Mouse (Mus musculus): ENCODE results near the gene Mansc4. TPM values are rescaled to one million over a fixed set of nuclear protein-coding genes. Genes with fewer than 3 reads are reported as not detected.

Gene Mansc4
- polyA plus RNA-seq, 1 experiment, result not detected

DNA sequence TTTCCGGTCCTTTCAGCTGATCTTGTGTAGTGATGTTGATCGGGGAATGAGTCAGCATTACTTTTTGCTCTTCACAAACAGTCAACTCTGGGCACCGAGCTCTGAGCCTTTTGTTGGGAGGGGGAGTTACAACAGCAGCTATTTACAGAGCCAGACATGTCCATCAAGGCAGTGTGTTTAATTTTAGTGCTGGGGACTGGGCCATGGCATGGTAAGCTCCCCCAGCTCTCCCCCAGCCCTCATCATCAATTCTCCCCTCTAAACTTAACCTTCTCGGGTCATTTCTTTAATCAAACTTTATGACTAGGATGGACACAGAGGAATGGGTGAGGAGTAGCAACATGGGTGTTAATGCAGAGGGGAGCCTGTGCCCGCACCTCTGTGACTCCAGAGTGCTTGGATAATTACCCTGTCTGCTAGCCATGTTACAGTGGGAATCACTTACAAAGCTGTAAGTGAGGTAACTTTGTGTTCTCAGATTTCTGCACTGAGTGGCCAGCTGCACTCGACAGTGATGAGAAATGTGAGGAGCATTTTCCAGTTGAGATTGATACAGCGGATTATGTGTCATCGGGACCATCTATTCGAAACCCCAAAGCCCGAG is 31.4 kb downstream of the Mansc4 start:
- Histone ChIP-seq H3K27me3 (ENCODE audit: control insufficient read depth, insufficient read depth, low read length, poor library complexity, severe bottlenecking) (no peaks in the 10 kb centered on the region), H3K36me3 (ENCODE audit: control insufficient read depth, insufficient read depth, low read length, poor library complexity, severe bottlenecking) (peaks cover 13% of the 10 kb centered on the region), H3K27ac (ENCODE audit: insufficient read depth, low read length) (0 out of 2 replicates have a peak overlapping the region, but pooled peaks have one; percentile 19), H3K4me3 (ENCODE audit: low read depth, low read length) (no peak overlapping the region), H3K4me1 (ENCODE audit: control insufficient read depth, insufficient read depth, low read length) (peaks cover 3% of the 10 kb centered on the region), H3K9me3 (replicated peaks; ENCODE audit: control insufficient read depth, insufficient read depth, low read length, poor library complexity, severe bottlenecking) (no peaks in the 10 kb centered on the region), H3K9ac (ENCODE audit: low read depth, poor library complexity, severe bottlenecking) (no peak overlapping the region)
- TF ChIP-seq EP300 (IDR thresholded peaks at IDR 0.05; ENCODE audit: insufficient read depth, low read depth, low read length) (no peak), CTCF (IDR thresholded peaks at IDR 0.05; ENCODE audit: low read depth, low read length) (no peak), POLR2A (IDR thresholded peaks at IDR 0.05; ENCODE audit: insufficient read depth, low read length) (no peak)

DNA sequence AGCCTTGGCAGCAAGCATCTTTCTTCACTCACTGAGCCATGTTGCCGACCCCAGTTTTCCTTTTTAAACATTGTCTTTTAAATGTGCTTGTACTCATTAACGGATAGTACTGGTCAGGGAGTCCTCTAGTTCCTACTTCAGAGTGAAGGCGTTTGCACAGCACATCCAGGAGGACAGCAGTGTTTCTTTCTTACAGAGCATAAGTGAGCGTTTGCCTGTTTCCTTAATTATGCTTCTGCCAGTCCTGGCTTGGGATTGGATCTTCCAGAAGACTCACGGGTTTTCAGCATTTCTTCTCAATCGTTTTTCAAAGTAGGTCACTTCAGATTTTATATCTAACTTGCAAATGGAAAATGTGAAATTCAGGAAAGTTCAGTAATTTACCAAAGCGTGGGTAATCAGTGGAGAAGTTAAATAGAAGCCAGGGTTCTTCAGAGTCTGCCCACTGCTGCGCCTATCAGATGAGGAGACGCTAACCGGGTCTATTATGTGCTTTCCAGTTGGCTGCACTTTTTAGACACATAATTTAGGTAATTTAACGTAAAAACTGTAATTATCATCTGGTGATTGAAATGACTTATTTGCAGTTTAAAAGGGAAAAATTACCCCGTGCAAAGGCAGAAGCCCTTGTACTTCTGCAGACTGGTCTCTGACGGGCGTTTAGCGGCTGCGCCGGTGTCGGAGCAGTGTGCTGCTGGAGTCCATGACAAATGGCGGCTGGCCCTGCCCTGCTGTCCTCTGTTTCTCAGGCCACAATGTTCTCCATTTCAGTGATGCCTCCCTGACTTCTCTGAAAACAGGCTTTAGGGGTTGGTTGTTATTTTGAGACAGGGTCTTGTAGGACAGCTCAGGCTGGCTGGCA is 32.8 kb downstream of the Mansc4 start:
- Histone ChIP-seq H3K9me3 (replicated peaks; ENCODE audit: control insufficient read depth, insufficient read depth, low read length, poor library complexity, severe bottlenecking) (no peaks in the 10 kb centered on the region), H3K36me3 (ENCODE audit: control insufficient read depth, insufficient read depth, low read length, poor library complexity, severe bottlenecking) (peaks cover 25% of the 10 kb centered on the region), H3K4me3 (ENCODE audit: low read depth, low read length) (no peak overlapping the region), H3K27me3 (ENCODE audit: control insufficient read depth, insufficient read depth, low read length, poor library complexity, severe bottlenecking) (no peaks in the 10 kb centered on the region), H3K9ac (ENCODE audit: low read depth, poor library complexity, severe bottlenecking) (no peak overlapping the region), H3K27ac (ENCODE audit: insufficient read depth, low read length) (no peak overlapping the region), H3K4me1 (ENCODE audit: control insufficient read depth, insufficient read depth, low read length) (peaks cover 1% of the 10 kb centered on the region)
- TF ChIP-seq CTCF (IDR thresholded peaks at IDR 0.05; ENCODE audit: low read depth, low read length), result no peak
- no peak for TF ChIP-seq EP300 (IDR thresholded peaks at IDR 0.05; ENCODE audit: insufficient read depth, low read depth, low read length)
- TF ChIP-seq POLR2A (IDR thresholded peaks at IDR 0.05; ENCODE audit: insufficient read depth, low read length), result no peak

DNA sequence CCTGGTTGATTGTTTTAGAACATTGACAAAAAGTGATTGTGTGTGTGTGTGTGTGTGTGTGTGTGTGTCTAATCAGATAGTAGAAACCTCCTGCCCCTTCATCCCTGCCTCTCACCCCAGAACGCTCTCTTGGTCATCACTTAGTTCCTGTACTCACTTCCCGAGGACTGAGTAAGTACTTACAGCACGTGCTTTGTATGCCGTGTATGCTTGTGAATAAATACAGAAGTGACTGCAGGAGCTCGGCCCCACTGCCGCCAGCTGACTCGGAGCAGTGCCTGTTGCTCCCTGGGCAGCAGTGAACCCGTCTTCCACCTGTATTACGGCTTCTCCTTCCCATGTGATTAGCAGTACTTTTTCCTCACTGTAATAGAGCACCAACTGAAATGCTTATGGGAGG is 34.4 kb downstream of the Mansc4 start:
- Histone ChIP-seq H3K36me3 (ENCODE audit: control insufficient read depth, insufficient read depth, low read length, poor library complexity, severe bottlenecking) (peaks cover 33% of the 10 kb centered on the region), H3K9ac (ENCODE audit: low read depth, poor library complexity, severe bottlenecking) (no peak overlapping the region)

DNA sequence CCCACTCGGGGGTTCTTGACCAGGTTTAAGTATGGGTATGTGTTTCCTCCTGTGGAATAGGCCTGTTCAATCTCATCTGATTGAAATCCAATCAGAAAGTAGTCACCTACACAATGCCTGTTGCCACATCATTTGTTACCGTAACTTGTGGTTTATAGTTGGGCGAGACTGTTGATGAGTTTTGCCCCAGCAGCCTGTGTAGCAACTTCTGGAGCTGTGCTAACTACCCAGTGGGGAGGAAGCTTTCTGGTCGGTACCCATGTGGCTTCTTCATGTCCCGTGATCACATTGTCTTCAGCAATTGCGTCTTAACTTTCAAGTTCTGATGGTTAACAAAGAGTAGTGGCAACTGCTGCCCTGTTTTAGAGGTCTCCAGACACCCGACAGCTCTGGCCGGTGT is 35.2 kb downstream of the Mansc4 start:
- no peak overlapping the region for H3K9ac ChIP-seq (ENCODE audit: low read depth, poor library complexity, severe bottlenecking)
- no peak for TF ChIP-seq POLR2A (IDR thresholded peaks at IDR 0.05; ENCODE audit: insufficient read depth, low read length)
- no peak for TF ChIP-seq EP300 (IDR thresholded peaks at IDR 0.05; ENCODE audit: insufficient read depth, low read depth, low read length)
- TF ChIP-seq CTCF (IDR thresholded peaks at IDR 0.05; ENCODE audit: low read depth, low read length), result no peak
- peaks cover 33% of the 10 kb centered on the region for H3K36me3 ChIP-seq (ENCODE audit: control insufficient read depth, insufficient read depth, low read length, poor library complexity, severe bottlenecking)
- H3K4me3 ChIP-seq (ENCODE audit: low read depth, low read length), result no peak overlapping the region
- H3K4me1 ChIP-seq (ENCODE audit: control insufficient read depth, insufficient read depth, low read length), result peaks cover 1% of the 10 kb centered on the region
- H3K27me3 ChIP-seq (ENCODE audit: control insufficient read depth, insufficient read depth, low read length, poor library complexity, severe bottlenecking), result no peaks in the 10 kb centered on the region
- H3K27ac ChIP-seq (ENCODE audit: insufficient read depth, low read length), result no peak overlapping the region
- H3K9me3 ChIP-seq (replicated peaks; ENCODE audit: control insufficient read depth, insufficient read depth, low read length, poor library complexity, severe bottlenecking), result no peaks in the 10 kb centered on the region

More for the DNA sequence above, 34.4 kb downstream of the Mansc4 start:
- Histone ChIP-seq H3K4me3 (ENCODE audit: low read depth, low read length) (no peak overlapping the region), H3K27ac (ENCODE audit: insufficient read depth, low read length) (no peak overlapping the region), H3K4me1 (ENCODE audit: control insufficient read depth, insufficient read depth, low read length) (peaks cover 1% of the 10 kb centered on the region), H3K9me3 (replicated peaks; ENCODE audit: control insufficient read depth, insufficient read depth, low read length, poor library complexity, severe bottlenecking) (no peaks in the 10 kb centered on the region), H3K27me3 (ENCODE audit: control insufficient read depth, insufficient read depth, low read length, poor library complexity, severe bottlenecking) (no peaks in the 10 kb centered on the region)
- TF ChIP-seq EP300 (IDR thresholded peaks at IDR 0.05; ENCODE audit: insufficient read depth, low read depth, low read length), result no peak
- no peak for TF ChIP-seq POLR2A (IDR thresholded peaks at IDR 0.05; ENCODE audit: insufficient read depth, low read length)
- no peak for TF ChIP-seq CTCF (IDR thresholded peaks at IDR 0.05; ENCODE audit: low read depth, low read length)

DNA sequence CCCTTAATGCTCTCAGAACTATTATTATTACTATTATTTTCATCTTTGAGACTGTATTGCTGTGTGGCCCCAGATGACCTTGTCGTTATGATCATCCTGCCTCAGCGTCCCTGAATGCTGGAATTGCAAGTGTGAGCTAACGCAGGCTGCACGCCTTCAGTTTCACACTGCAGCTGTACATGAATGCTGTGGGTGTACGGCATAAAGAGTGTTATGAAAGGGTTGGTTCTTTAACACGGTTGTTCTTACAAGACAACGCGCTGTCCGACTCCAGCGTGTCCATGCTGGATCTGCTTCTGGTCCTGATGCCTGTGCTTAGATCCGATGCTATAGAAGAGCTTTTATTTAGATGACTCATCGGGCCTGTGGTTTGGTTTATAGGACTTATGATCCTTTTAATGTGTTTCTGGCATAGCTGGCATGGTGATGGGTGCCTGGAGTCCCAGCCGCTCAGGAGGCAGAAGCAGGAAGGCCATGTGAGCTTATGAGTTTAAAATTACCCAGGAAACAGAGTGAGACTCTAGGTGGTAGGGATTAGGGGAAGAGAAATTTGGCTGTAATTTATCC is 37.5 kb downstream of the Mansc4 start:
- no peak overlapping the region for H3K4me3 ChIP-seq (ENCODE audit: low read depth, low read length)
- H3K36me3 ChIP-seq (ENCODE audit: control insufficient read depth, insufficient read depth, low read length, poor library complexity, severe bottlenecking), result peaks cover 34% of the 10 kb centered on the region

More for the DNA sequence above, 37.5 kb downstream of the Mansc4 start:
- TF ChIP-seq POLR2A (IDR thresholded peaks at IDR 0.05; ENCODE audit: insufficient read depth, low read length), result no peak
- TF ChIP-seq EP300 (IDR thresholded peaks at IDR 0.05; ENCODE audit: insufficient read depth, low read depth, low read length), result no peak
- TF ChIP-seq CTCF (IDR thresholded peaks at IDR 0.05; ENCODE audit: low read depth, low read length), result no peak
- H3K27ac ChIP-seq (ENCODE audit: insufficient read depth, low read length), result no peak overlapping the region
- no peaks in the 10 kb centered on the region for H3K9me3 ChIP-seq (replicated peaks; ENCODE audit: control insufficient read depth, insufficient read depth, low read length, poor library complexity, severe bottlenecking)
- H3K9ac ChIP-seq (ENCODE audit: low read depth, poor library complexity, severe bottlenecking), result no peak overlapping the region
- no peaks in the 10 kb centered on the region for H3K27me3 ChIP-seq (ENCODE audit: control insufficient read depth, insufficient read depth, low read length, poor library complexity, severe bottlenecking)
- no peaks in the 10 kb centered on the region for H3K4me1 ChIP-seq (ENCODE audit: control insufficient read depth, insufficient read depth, low read length)

Data from ES-Bruce4 (cell line).